Mouse (Mus musculus) ZHBTc4 (cell line): ENCODE data around the gene Ffar2.

Experiments
- DNase-seq: peaks from one replicate; pipeline ENCODE4 v3.0.0-alpha.2; 2011; ENCODE audit warnings: low read depth, low spot score

The Ffar2 gene

DNA sequence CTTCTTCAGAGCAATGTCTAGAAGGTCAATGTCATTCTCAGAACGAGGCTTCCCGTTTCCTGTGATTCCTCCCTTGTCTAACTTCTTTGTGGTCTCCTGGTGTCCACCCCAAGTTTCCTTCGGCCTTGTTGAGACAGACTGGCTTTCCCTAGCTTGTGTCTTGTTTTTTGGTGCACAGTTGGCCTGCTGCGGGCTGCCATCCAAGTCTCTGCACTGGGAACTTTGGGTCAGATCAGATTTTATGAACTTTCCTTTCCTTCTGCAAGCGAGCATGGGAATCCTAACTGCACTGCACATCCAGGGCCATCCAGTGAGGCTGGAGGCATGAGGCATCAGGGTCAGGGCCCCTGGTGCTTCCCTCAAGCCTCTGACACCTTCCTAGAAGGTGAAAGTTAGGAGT, 2.0 kb downstream of the Ffar2 start:
- DNase-seq = no peak

DNA sequence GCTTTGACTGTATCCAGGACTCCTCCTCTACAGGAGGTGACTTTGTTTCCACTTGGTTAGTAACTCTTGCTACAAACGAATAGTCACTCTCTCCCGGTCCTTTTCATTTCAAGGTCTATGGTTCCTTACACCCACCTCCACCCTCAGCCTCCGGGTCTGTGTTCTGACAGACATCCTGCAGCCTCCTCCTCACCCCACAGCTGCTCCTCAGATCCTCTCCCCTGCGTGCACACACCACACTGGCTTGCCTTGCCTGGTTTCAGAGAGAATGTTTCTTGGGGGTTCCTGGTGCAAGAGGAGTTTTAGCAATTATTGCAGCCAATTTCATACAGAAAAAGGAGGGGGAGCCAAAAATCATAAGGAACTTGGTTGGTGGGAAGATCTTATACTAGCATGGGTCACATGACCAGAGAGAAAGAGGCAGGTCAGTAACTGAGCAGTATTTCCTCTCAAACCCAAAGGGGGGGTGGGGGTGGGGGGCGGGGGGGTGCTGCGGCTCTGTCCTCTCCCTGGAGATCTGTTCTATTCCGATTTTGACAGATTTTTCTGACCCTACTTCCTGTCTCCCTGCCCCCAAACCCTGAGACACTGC, 2.6 kb downstream of the Ffar2 start:
- DNase-seq = no peak

DNA sequence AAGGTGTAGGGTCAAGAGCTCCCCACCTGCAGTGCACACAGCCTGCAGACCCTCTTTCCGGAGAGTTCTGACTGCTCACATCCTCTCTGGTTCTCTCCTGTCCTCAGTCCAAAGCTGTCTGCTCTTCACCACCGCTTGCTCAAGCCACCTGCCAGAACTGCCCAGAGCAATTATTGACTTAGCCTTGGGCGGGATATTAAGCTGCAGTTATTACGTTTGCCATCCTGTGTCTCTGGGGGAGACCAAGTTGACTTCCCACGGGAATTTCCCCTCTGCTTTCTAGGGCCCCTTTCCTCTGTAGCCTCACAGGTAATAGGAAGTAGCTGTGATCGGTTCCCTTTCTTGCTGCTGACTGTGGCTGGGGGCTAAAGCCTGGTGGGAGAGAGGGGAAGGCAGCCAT, 3.4 kb downstream of the Ffar2 start:
- DNase-seq = no peak

DNA sequence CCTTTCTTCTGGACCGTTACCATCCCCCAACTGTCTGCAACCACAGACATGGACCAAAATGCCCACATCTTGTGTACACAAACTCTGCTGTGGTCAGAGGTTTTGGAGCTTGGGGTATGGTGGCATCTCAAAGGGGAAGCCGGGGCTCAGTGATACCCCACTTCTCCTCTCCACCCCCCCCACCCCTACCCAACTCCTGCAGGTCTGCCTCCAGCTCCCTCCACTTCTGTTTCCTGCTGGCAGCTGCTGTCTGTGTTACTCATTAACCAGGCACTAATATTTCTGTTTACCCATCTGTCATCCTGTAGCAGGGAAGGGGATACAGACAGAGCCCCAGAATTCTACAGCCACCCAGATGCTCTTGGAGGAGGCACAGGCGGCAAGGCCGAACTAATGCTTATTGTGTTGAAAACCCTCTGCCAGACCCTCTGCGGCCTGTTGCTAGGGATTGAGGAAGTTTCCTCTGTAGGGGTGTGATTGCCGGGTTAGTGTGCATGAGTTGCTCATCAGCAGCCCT, 11.2 kb downstream of the Ffar2 start:
- DNase-seq = no peak

DNA sequence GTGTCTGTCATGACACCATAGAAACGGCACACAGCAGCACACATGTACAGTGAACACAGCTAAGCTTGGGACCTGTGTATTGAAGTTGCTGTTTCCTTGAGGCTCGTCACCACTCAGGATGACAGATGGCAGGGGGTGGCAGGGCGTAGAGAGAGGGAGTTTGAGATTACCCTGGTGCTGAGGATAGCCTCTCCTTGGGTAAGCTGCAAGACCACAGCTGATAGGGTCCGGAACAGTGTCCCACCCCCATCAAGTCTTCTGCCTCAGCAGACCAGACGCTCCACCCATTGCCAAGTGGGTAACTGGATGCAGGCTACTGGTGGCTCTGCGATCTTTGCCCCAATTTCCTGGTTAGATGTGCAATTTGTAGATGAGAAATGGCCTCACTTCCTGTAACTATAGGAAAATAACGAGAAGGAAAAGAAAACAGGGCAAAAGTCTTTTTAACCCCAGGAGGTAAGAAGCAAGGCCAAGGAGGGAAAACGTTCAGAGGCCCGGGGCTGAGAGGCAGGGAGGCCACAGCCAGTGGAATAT, 11.8 kb downstream of the Ffar2 start:
- DNase-seq = no peak

DNA sequence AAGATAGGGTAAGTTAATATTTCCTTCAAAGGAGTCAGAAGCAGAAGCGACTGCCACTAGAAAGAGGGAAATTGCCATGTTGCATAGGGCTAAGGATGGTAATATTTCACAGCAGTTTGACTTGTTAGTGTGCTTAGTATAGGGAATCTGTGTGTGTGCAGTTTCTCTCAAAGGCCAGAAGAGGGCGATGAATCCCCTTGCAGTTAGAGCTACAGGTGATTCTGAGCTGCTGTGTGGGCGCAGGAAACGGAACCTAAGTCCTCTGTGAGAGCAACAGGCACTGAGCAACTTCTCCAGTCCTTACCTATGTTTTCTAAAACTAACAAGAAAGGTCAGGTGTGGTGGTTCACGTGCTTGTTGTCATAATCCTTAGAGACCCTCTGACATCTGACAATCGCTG, 13.3 kb downstream of the Ffar2 start:
- peak; percentile 89 for DNase-seq

- peak; percentile 91 for DNase-seq
These were observed 17.7 kb downstream of the Ffar2 start for GRCm38 (mm10) chr7:30805924-30806323.

GRCm38 (mm10) chr7:30804026-30804715, 19.4 kb downstream of the Ffar2 start:
- DNase-seq = no peak

GRCm38 (mm10) chr7:30803256-30803655, 20.3 kb downstream of the Ffar2 start:
- peak; percentile 60 for DNase-seq

GRCm38 (mm10) chr7:30800653-30801052, 22.9 kb downstream of the Ffar2 start:
- peak; percentile 39 for DNase-seq

DNA sequence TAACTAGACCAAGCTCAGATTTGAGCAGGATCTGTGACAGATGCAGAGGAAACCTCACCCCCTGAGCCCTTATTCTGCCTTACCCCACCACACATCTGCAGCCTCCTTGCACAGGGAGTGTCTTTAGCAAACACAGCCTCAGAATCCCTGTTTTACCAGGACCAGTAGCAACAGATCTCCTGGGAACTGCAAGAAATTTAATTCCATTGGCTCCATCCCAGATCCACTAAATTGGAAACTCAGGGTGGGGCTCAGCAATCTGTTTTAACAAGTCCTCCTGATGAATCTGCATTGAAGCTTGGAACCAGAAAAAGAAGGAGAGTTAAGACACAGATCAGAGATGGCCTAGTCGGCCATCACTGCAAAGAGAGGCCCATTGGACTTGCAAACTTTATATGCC, 26.8 kb downstream of the Ffar2 start:
- no peak for DNase-seq

- no peak for DNase-seq
These were observed 28.7 kb downstream of the Ffar2 start for GRCm38 (mm10) chr7:30794921-30795320.

- peak; percentile 84 for DNase-seq
These were observed 31.7 kb downstream of the Ffar2 start for GRCm38 (mm10) chr7:30791921-30792320.

DNA sequence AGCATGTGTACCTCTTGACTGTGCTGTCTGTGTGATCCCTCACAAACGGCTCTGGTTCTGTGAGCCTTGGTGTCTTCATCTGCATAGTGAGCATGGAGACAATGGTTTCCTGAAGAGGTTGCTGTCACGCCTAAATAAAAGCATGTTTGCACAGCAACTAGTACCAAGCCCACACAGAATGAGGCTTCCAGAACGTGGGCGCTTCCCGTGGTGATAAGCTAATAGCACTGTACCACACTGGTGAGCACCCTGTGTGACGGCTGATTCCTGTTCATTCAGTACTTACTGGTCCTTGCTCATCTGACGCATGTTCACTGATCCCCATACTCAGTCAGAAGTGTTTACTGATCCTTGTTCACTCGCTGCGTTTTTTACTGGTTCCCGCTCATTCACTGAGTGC, 33.4 kb downstream of the Ffar2 start:
- no peak for DNase-seq

- DNase-seq = no peak
These were observed 36.1 kb downstream of the Ffar2 start, which contains the start of gene Krtdap for GRCm38 (mm10) chr7:30787377-30788022. Krtdap (plus strand) TSS chr7:30787896.

GRCm38 (mm10) chr7:30785721-30786546, 37.6 kb downstream of the Ffar2 start:
- peak; percentile 56 for DNase-seq

DNA sequence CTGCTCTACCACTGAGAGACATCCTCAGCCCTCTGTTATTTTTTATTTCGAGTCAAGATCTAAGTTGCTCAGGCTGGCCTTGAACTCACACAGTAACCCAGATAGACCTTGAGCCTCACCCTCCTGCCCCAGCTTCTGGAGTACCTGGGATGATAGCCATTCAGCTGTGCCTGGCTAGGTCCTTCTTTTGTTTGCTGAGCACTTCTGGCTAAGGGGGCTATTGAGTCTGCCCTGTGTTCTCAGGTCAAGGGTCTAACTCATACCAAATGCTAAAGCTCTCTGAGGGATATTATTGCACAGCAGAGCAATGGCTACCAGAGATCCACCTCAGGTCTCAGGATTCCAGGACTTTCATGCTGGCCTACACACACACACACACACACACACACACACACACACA, 38.4 kb downstream of the Ffar2 start:
- no peak for DNase-seq

GRCm38 (mm10) chr7:30782658-30783057, 40.9 kb downstream of the Ffar2 start:
- DNase-seq = no peak

GRCm38 (mm10) chr7:30781792-30782191, 41.8 kb downstream of the Ffar2 start:
- peak; percentile 69 for DNase-seq

GRCm38 (mm10) chr7:30777911-30778310, 45.7 kb downstream of the Ffar2 start:
- DNase-seq = no peak

DNA sequence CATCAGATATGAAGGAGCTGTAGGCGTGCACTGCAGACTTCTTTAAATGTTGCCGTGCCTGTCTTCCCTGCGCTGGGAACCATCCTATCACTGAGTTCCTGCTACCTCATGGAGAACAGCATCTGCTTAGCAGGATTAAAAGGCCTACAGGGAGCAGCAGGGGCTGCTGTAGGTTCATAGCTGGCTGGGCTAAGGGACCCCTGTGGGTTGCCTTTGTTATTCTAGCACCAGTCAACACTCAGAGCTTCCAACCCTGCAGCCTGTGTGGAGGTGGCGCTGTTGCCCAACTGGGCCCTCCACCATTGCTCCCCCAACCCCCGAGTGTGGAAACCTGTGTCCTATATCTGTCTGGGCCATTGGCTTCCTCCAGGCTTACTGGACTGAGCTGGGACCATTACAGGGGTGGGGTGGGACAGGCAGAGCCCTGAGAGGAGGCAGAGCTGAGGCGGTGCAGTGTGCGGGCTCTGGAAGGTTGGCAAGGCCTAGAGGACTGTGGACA, 46.4 kb downstream of the Ffar2 start:
- peak; percentile 67 for DNase-seq
